Mouse (Mus musculus) liver, embryonic 16.5 days (tissue): ENCODE results near the gene Chn1. TPM values are rescaled to one million over a fixed set of nuclear protein-coding genes. Genes with fewer than 3 reads are reported as not detected.

Source experiments
- ATAC-seq: fragments of 200-750 bp; cut with Nextera tagmentation; 2 replicates; pipeline ENCODE4 v1.8.0; 2017; ENCODE audit warnings: low read depth, mild to moderate bottlenecking, moderate number of reproducible peaks, moderate library complexity
- H3K27ac ChIP-seq: fragments of 300-500 bp; sonication (generic); 2 replicates; pipeline ENCODE4 v1.5.1; 2014; ENCODE audit warnings: mild to moderate bottlenecking, low read length
- H3K27me3 ChIP-seq: fragments of 300-500 bp; sonication (generic); 2 replicates; pipeline ENCODE4 v1.6.1; 2014; ENCODE audit warnings: low read depth, low read length, mixed read lengths; ENCODE audit not compliant: control insufficient read depth, insufficient read depth
- H3K36me3 ChIP-seq: fragments of 300-500 bp; sonication (generic); 2 replicates; pipeline ENCODE4 v1.6.1; 2014; ENCODE audit warnings: mild to moderate bottlenecking; ENCODE audit not compliant: control insufficient read depth, insufficient read depth
- H3K4me1 ChIP-seq: fragments of 300-500 bp; sonication (generic); 2 replicates; pipeline ENCODE4 v1.6.1; 2014; ENCODE audit warnings: low read depth, low read length, mixed read lengths; ENCODE audit not compliant: control insufficient read depth
- H3K4me2 ChIP-seq: fragments of 300-500 bp; sonication (generic); 2 replicates; pipeline ENCODE4 v1.6.1; 2014; ENCODE audit warnings: low read depth, low read length, mixed read lengths
- H3K4me3 ChIP-seq: fragments of 300-500 bp; sonication (generic); 2 replicates; pipeline ENCODE4 v1.5.1; 2014; ENCODE audit warnings: low read depth, mild to moderate bottlenecking, low read length
- H3K9ac ChIP-seq: fragments of 300-500 bp; sonication (generic); 2 replicates; pipeline ENCODE4 v1.6.1; 2014; ENCODE audit warnings: low read depth, low read length
- H3K9me3 ChIP-seq: fragments of 300-500 bp; sonication (generic); replicated peaks from 2 replicates; pipeline ENCODE4 v1.6.1; 2016; ENCODE audit warnings: low read length; ENCODE audit not compliant: control insufficient read depth
- WGBS: fragments of 180-500 bp; shearing (Covaris S2); extraction: QIAGEN DNeasy Blood & Tissue Kit; methylation state at CpG from one replicate; pipeline ENCODE4 v1.1.7; 2014; ENCODE audit not compliant: insufficient replicate concordance; 5-methylcytosine and 5-hydroxymethylcytosine counted together
- polyA plus RNA-seq: library from polyadenylated mRNA; unstranded; fragments of >200 nt; fragmentation: Nextera tagmentation; extraction: Ambion mirVana; gene quantifications from 2 replicates; pipeline ENCODE4 v1.2.1, GENCODE M21; 2015

Chn1 gene
- polyA plus RNA-seq, 1 experiment from 2014 or later, result 0.33 TPM

- no peak overlapping the region for H3K4me3 ChIP-seq
- H3K4me2 ChIP-seq, result no peak overlapping the region
- H3K4me1 ChIP-seq, result no peaks in the 10 kb centered on the region
- no peak overlapping the region for H3K27ac ChIP-seq
- no peaks in the 10 kb centered on the region for H3K27me3 ChIP-seq
- WGBS, result 48% methylated on average over 6 of the region's 6 CpGs
- no peaks in the 10 kb centered on the region for H3K9me3 ChIP-seq
- ATAC-seq, result no peak
- no peak overlapping the region for H3K9ac ChIP-seq
- no peaks in the 10 kb centered on the region for H3K36me3 ChIP-seq
Observed at GRCm38 (mm10) chr2:73608391-73608790, 166.8 kb downstream of the Chn1 start.

- ATAC-seq, result no peak
- no peaks in the 10 kb centered on the region for H3K9me3 ChIP-seq
- H3K36me3 ChIP-seq, result no peaks in the 10 kb centered on the region
- no peak overlapping the region for H3K4me3 ChIP-seq
- H3K27me3 ChIP-seq, result no peaks in the 10 kb centered on the region
- no peak overlapping the region for H3K9ac ChIP-seq
- H3K4me1 ChIP-seq, result no peaks in the 10 kb centered on the region
- H3K27ac ChIP-seq, result no peak overlapping the region
- no peak overlapping the region for H3K4me2 ChIP-seq
- 26% methylated on average over 4 of the region's 4 CpGs for WGBS
Observed at GRCm38 (mm10) chr2:73607609-73608008, 167.5 kb downstream of the Chn1 start.

GRCm38 (mm10) chr2:73607146-73607545, 168.0 kb downstream of the Chn1 start:
- WGBS, result 34% methylated on average over 2 of the region's 2 CpGs
- H3K36me3 ChIP-seq, result no peaks in the 10 kb centered on the region
- H3K27ac ChIP-seq, result no peak overlapping the region
- H3K9me3 ChIP-seq, result no peaks in the 10 kb centered on the region
- H3K4me1 ChIP-seq, result no peaks in the 10 kb centered on the region
- ATAC-seq, result no peak
- no peak overlapping the region for H3K4me2 ChIP-seq
- H3K9ac ChIP-seq, result no peak overlapping the region
- no peaks in the 10 kb centered on the region for H3K27me3 ChIP-seq
- no peak overlapping the region for H3K4me3 ChIP-seq

GRCm38 (mm10) chr2:73606616-73607015, 168.5 kb downstream of the Chn1 start:
- Histone ChIP-seq H3K27ac (no peak overlapping the region), H3K27me3 (no peaks in the 10 kb centered on the region), H3K36me3 (no peaks in the 10 kb centered on the region), H3K4me1 (no peaks in the 10 kb centered on the region), H3K9me3 (no peaks in the 10 kb centered on the region), H3K9ac (no peak overlapping the region), H3K4me3 (no peak overlapping the region), H3K4me2 (no peak overlapping the region)
- no peak for ATAC-seq
- WGBS, result 78% methylated on average over 6 of the region's 6 CpGs

GRCm38 (mm10) chr2:73605077-73605476, 170.1 kb downstream of the Chn1 start:
- Histone ChIP-seq H3K36me3 (no peaks in the 10 kb centered on the region), H3K9me3 (no peaks in the 10 kb centered on the region), H3K4me2 (no peak overlapping the region), H3K4me1 (no peaks in the 10 kb centered on the region), H3K4me3 (no peak overlapping the region), H3K27me3 (no peaks in the 10 kb centered on the region), H3K9ac (no peak overlapping the region), H3K27ac (no peak overlapping the region)
- no peak for ATAC-seq
- WGBS, result 66% methylated on average over 8 of the region's 8 CpGs

GRCm38 (mm10) chr2:73604579-73604978, 170.6 kb downstream of the Chn1 start:
- no peak overlapping the region for H3K27ac ChIP-seq
- H3K36me3 ChIP-seq, result no peaks in the 10 kb centered on the region
- no peak overlapping the region for H3K9ac ChIP-seq
- H3K4me1 ChIP-seq, result no peaks in the 10 kb centered on the region
- WGBS, result 51% methylated on average over 2 of the region's 2 CpGs
- no peak overlapping the region for H3K4me2 ChIP-seq
- no peak overlapping the region for H3K4me3 ChIP-seq
- no peaks in the 10 kb centered on the region for H3K9me3 ChIP-seq
- no peak for ATAC-seq
- no peaks in the 10 kb centered on the region for H3K27me3 ChIP-seq

- 38% methylated on average over 2 of the region's 2 CpGs for WGBS
- Histone ChIP-seq H3K36me3 (no peaks in the 10 kb centered on the region), H3K27me3 (no peaks in the 10 kb centered on the region), H3K27ac (no peak overlapping the region), H3K4me3 (no peak overlapping the region), H3K4me2 (no peak overlapping the region), H3K4me1 (no peaks in the 10 kb centered on the region), H3K9ac (no peak overlapping the region), H3K9me3 (no peaks in the 10 kb centered on the region)
- ATAC-seq, result no peak
Observed at GRCm38 (mm10) chr2:73600650-73601049, 174.5 kb downstream of the Chn1 start.

GRCm38 (mm10) chr2:73597772-73598171, 177.4 kb downstream of the Chn1 start:
- Histone ChIP-seq H3K9ac (no peak overlapping the region), H3K27me3 (no peaks in the 10 kb centered on the region), H3K9me3 (no peaks in the 10 kb centered on the region), H3K36me3 (no peaks in the 10 kb centered on the region), H3K4me1 (no peaks in the 10 kb centered on the region), H3K4me3 (no peak overlapping the region), H3K27ac (no peak overlapping the region), H3K4me2 (no peak overlapping the region)
- WGBS, result 70% methylated on average over 11 of the region's 11 CpGs
- ATAC-seq, result no peak

- 0 out of 2 replicates have a peak overlapping the region, but pooled peaks have one; percentile 2 for H3K4me2 ChIP-seq
- no peaks in the 10 kb centered on the region for H3K9me3 ChIP-seq
- H3K27ac ChIP-seq, result no peak overlapping the region
- no peak overlapping the region for H3K9ac ChIP-seq
- no peaks in the 10 kb centered on the region for H3K36me3 ChIP-seq
- WGBS, result 32% methylated on average over 9 of the region's 9 CpGs
- ATAC-seq, result no peak
- no peaks in the 10 kb centered on the region for H3K27me3 ChIP-seq
- no peak overlapping the region for H3K4me3 ChIP-seq
- H3K4me1 ChIP-seq, result no peaks in the 10 kb centered on the region
Observed at GRCm38 (mm10) chr2:73596786-73597185, 178.4 kb downstream of the Chn1 start.
